Mouse (Mus musculus): ENCODE data around the gene Serpind1. TPM values are rescaled to one million over a fixed set of nuclear protein-coding genes. Genes with fewer than 3 reads are reported as not detected.

The Serpind1 gene
- polyA plus RNA-seq, 1 experiment, result 0.16 TPM

DNA sequence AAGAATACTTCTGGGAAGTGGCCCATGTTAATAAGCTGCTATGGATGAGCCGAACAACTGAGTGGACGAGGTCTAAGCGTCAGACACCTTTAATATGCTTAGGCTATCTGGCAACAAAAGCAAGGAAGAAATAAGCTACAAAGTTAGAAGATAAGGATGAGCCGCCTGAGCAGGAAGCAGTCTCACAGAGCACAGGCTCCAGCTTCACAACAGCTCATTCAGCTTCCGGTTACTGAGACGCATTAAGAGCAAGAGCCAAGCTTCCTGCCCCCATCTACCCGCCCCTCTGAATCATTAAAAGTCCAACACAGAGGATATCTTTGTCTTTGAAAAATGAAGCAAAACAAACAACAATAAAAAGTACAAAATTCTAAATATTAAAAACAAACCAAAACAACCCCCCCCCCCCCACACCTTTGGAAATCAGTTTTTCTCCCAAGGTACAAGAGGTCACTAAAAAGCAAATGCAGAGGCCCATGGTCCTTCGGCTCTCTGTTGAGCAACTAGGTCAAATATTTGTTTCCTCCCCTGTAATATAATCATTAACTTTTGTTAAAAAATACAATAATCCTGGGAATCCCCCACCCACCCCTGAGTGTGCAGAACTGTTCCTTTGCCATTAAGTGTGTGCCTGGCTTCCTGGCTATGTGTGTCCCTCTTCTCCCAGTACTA, 14.1 kb downstream of the Serpind1 start:
- Histone ChIP-seq H3K4me3 (ENCODE audit: insufficient read depth, poor library complexity, severe bottlenecking) (no peak overlapping the region), H3ac (ENCODE audit: control insufficient read depth, insufficient read length, low read depth) (no peak overlapping the region), H3K79me2 (ENCODE audit: control insufficient read depth, insufficient read depth) (no peaks in the 10 kb centered on the region), H3K79me3 (ENCODE audit: low read depth) (no peaks in the 10 kb centered on the region), H3K27me3 (ENCODE audit: control insufficient read depth, insufficient read depth, insufficient read length) (no peaks in the 10 kb centered on the region), H3K36me3 (ENCODE audit: control insufficient read depth, insufficient read depth) (no peaks in the 10 kb centered on the region)
- no peak for TF ChIP-seq CTCF (IDR thresholded peaks at IDR 0.05; ENCODE audit: control insufficient read depth, insufficient read depth, insufficient read length)
- TF ChIP-seq MAX (IDR thresholded peaks at IDR 0.05), result no peak
- TF ChIP-seq USF1 (IDR thresholded peaks at IDR 0.05; ENCODE audit: low read depth), result no peak
- TF ChIP-seq MYOG (IDR thresholded peaks at IDR 0.05; ENCODE audit: control insufficient read depth, extremely low read depth, insufficient read length), result no peak
- no peak for TF ChIP-seq CEBPB (IDR thresholded peaks at IDR 0.05; ENCODE audit: low read depth)
- TF ChIP-seq FOSL1 (IDR thresholded peaks at IDR 0.05; ENCODE audit: insufficient read depth, low read length, poor library complexity, severe bottlenecking), result no peak
- no peak for TF ChIP-seq MYOD1 (IDR thresholded peaks at IDR 0.05; ENCODE audit: control insufficient read depth, insufficient read length, low read depth)

- no peaks in the 10 kb centered on the region for H3K79me3 ChIP-seq (ENCODE audit: low read depth)
- H3ac ChIP-seq (ENCODE audit: control insufficient read depth, insufficient read length, low read depth), result no peak overlapping the region
- TF ChIP-seq CEBPB (IDR thresholded peaks at IDR 0.05; ENCODE audit: low read depth) (no peak), MAX (IDR thresholded peaks at IDR 0.05) (no peak), MYOG (IDR thresholded peaks at IDR 0.05; ENCODE audit: control insufficient read depth, extremely low read depth, insufficient read length) (no peak), USF1 (IDR thresholded peaks at IDR 0.05; ENCODE audit: low read depth) (no peak), FOSL1 (IDR thresholded peaks at IDR 0.05; ENCODE audit: insufficient read depth, low read length, poor library complexity, severe bottlenecking) (no peak), CTCF (IDR thresholded peaks at IDR 0.05; ENCODE audit: control insufficient read depth, insufficient read depth, insufficient read length) (no peak), MYOD1 (IDR thresholded peaks at IDR 0.05; ENCODE audit: control insufficient read depth, insufficient read length, low read depth) (no peak)
- no peaks in the 10 kb centered on the region for H3K36me3 ChIP-seq (ENCODE audit: control insufficient read depth, insufficient read depth)
- no peaks in the 10 kb centered on the region for H3K79me2 ChIP-seq (ENCODE audit: control insufficient read depth, insufficient read depth)
- H3K4me3 ChIP-seq (ENCODE audit: insufficient read depth, poor library complexity, severe bottlenecking), result no peak overlapping the region
- H3K27me3 ChIP-seq (ENCODE audit: control insufficient read depth, insufficient read depth, insufficient read length), result no peaks in the 10 kb centered on the region
Measured at GRCm38 (mm10) chr16:17345813-17346155, 14.6 kb downstream of the Serpind1 start.

DNA sequence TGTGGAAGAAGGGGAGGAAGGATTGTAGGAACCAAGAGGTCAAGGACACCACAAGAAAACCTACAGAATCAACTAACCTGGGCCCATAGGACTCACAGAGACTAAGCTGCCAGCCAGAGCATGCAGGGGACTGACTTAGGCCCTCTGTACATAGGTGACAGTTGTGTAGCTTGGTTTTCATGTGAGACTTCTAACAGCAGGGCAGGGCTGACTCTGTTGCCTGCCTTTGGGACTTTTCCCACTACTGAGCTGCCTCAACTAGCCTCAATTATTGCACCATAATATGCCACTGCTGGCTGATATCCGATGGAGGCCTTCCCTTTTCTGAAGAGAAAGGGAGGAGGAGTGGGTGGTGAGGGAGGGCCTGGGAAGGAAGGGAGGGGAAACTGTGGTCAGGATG, 15.6 kb downstream of the Serpind1 start:
- no peaks in the 10 kb centered on the region for H3K36me3 ChIP-seq (ENCODE audit: control insufficient read depth, insufficient read depth)
- H3K27me3 ChIP-seq (ENCODE audit: control insufficient read depth, insufficient read depth, insufficient read length), result no peaks in the 10 kb centered on the region
- no peaks in the 10 kb centered on the region for H3K79me3 ChIP-seq (ENCODE audit: low read depth)
- no peak overlapping the region for H3K4me3 ChIP-seq (ENCODE audit: insufficient read depth, poor library complexity, severe bottlenecking)
- TF ChIP-seq USF1 (IDR thresholded peaks at IDR 0.05; ENCODE audit: low read depth), result no peak
- TF ChIP-seq MAX (IDR thresholded peaks at IDR 0.05), result no peak
- no peak for TF ChIP-seq MYOD1 (IDR thresholded peaks at IDR 0.05; ENCODE audit: control insufficient read depth, insufficient read length, low read depth)
- no peak for TF ChIP-seq MYOG (IDR thresholded peaks at IDR 0.05; ENCODE audit: control insufficient read depth, extremely low read depth, insufficient read length)
- no peak for TF ChIP-seq CTCF (IDR thresholded peaks at IDR 0.05; ENCODE audit: control insufficient read depth, insufficient read depth, insufficient read length)
- TF ChIP-seq CEBPB (IDR thresholded peaks at IDR 0.05; ENCODE audit: low read depth), result no peak
- no peak for TF ChIP-seq FOSL1 (IDR thresholded peaks at IDR 0.05; ENCODE audit: insufficient read depth, low read length, poor library complexity, severe bottlenecking)
- H3ac ChIP-seq (ENCODE audit: control insufficient read depth, insufficient read length, low read depth), result no peak overlapping the region
- H3K79me2 ChIP-seq (ENCODE audit: control insufficient read depth, insufficient read depth), result no peaks in the 10 kb centered on the region

GRCm38 (mm10) chr16:17356031-17356430, 24.9 kb downstream of the Serpind1 start:
- no peaks in the 10 kb centered on the region for H3K27me3 ChIP-seq (ENCODE audit: control insufficient read depth, insufficient read depth, insufficient read length)
- TF ChIP-seq MYOD1 (IDR thresholded peaks at IDR 0.05; ENCODE audit: control insufficient read depth, insufficient read length, low read depth) (no peak), MAX (IDR thresholded peaks at IDR 0.05) (no peak), USF1 (IDR thresholded peaks at IDR 0.05; ENCODE audit: low read depth) (no peak), FOSL1 (IDR thresholded peaks at IDR 0.05; ENCODE audit: insufficient read depth, low read length, poor library complexity, severe bottlenecking) (no peak), CTCF (IDR thresholded peaks at IDR 0.05; ENCODE audit: control insufficient read depth, insufficient read depth, insufficient read length) (no peak), CEBPB (IDR thresholded peaks at IDR 0.05; ENCODE audit: low read depth) (no peak), MYOG (IDR thresholded peaks at IDR 0.05; ENCODE audit: control insufficient read depth, extremely low read depth, insufficient read length) (no peak)
- H3K79me2 ChIP-seq (ENCODE audit: control insufficient read depth, insufficient read depth), result no peaks in the 10 kb centered on the region
- no peaks in the 10 kb centered on the region for H3K79me3 ChIP-seq (ENCODE audit: low read depth)
- H3ac ChIP-seq (ENCODE audit: control insufficient read depth, insufficient read length, low read depth), result no peak overlapping the region
- no peak overlapping the region for H3K4me3 ChIP-seq (ENCODE audit: insufficient read depth, poor library complexity, severe bottlenecking)
- H3K36me3 ChIP-seq (ENCODE audit: control insufficient read depth, insufficient read depth), result peaks cover 28% of the 10 kb centered on the region

DNA sequence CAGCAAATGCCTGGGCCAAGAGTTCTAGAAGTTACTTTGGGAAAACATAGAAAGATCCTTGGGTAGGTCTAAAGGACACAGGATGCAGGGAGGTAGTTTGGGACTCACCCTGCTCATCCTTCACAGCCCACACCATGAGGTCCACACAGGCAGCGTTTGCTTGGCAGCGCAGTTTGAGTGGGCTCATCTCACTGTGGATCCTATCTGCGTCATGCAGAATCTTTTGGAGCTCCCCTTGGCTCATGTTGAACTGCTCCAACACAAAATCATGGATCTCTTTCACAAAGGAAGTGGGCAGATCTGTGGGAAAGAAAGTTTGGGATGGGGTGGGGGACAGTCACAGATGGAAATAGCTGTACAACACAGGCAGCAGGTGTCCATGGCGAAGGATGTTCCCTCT, 27.6 kb downstream of the Serpind1 start:
- TF ChIP-seq MYOG (IDR thresholded peaks at IDR 0.05; ENCODE audit: control insufficient read depth, extremely low read depth, insufficient read length) (no peak), USF1 (IDR thresholded peaks at IDR 0.05; ENCODE audit: low read depth) (no peak), CTCF (IDR thresholded peaks at IDR 0.05; ENCODE audit: control insufficient read depth, insufficient read depth, insufficient read length) (no peak), MAX (IDR thresholded peaks at IDR 0.05) (no peak), CEBPB (IDR thresholded peaks at IDR 0.05; ENCODE audit: low read depth) (no peak), FOSL1 (IDR thresholded peaks at IDR 0.05; ENCODE audit: insufficient read depth, low read length, poor library complexity, severe bottlenecking) (no peak), MYOD1 (IDR thresholded peaks at IDR 0.05; ENCODE audit: control insufficient read depth, insufficient read length, low read depth) (no peak)
- H3K27me3 ChIP-seq (ENCODE audit: control insufficient read depth, insufficient read depth, insufficient read length), result no peaks in the 10 kb centered on the region
- no peak overlapping the region for H3K4me3 ChIP-seq (ENCODE audit: insufficient read depth, poor library complexity, severe bottlenecking)
- no peaks in the 10 kb centered on the region for H3K79me3 ChIP-seq (ENCODE audit: low read depth)
- H3K36me3 ChIP-seq (ENCODE audit: control insufficient read depth, insufficient read depth), result peaks cover 11% of the 10 kb centered on the region
- no peak overlapping the region for H3ac ChIP-seq (ENCODE audit: control insufficient read depth, insufficient read length, low read depth)
- no peaks in the 10 kb centered on the region for H3K79me2 ChIP-seq (ENCODE audit: control insufficient read depth, insufficient read depth)
